Mouse (Mus musculus): ENCODE data around the gene Adh1. TPM values are rescaled to one million over a fixed set of nuclear protein-coding genes. Genes with fewer than 3 reads are reported as not detected.

Adh1 gene
- total RNA-seq, 2 experiments from 2014 or later, result 0.42 to 0.63 TPM

GRCm38 (mm10) chr3:138334320-138334719 lies 73.5 kb downstream of the Adh1 start:
- H3K4me3 ChIP-seq, result no peak overlapping the region
- DNase-seq (ENCODE audit: extremely low spot score in 1 of 2, low spot score in 2 of 2), result no peak
- TF ChIP-seq CTCF (IDR thresholded peaks at IDR 0.05), result no peak
- intact Hi-C loops (cut with DNase I), result no loop called here
- H3K27ac ChIP-seq, result no peak overlapping the region

- no peak for TF ChIP-seq CTCF (IDR thresholded peaks at IDR 0.05)
- DNase-seq (ENCODE audit: extremely low spot score in 1 of 2, low spot score in 2 of 2), result no peak
- H3K27ac ChIP-seq, result no peak overlapping the region
- no peak overlapping the region for H3K4me3 ChIP-seq
- intact Hi-C loops (cut with DNase I), result no loop called here
These were observed 74.8 kb downstream of the Adh1 start for GRCm38 (mm10) chr3:138335566-138335965.

GRCm38 (mm10) chr3:138336104-138336754 lies 75.4 kb downstream of the Adh1 start:
- no peak for DNase-seq (ENCODE audit: extremely low spot score in 1 of 2, low spot score in 2 of 2)
- no peak overlapping the region for H3K4me3 ChIP-seq

More at GRCm38 (mm10) chr3:138336104-138336754, 75.4 kb downstream of the Adh1 start:
- no peak overlapping the region for H3K27ac ChIP-seq
- TF ChIP-seq CTCF (IDR thresholded peaks at IDR 0.05), result no peak
- intact Hi-C loops (cut with DNase I), result no loop called here

Other genes starting within 250 kb of the Adh1 start
- 1 to 10 TPM; 2.9 to 3.0 TPM for gene 1110002E22Rik, start 195.9 kb upstream of the Adh1 start, total RNA-seq (2021)
- gene Gm5105, start 193.6 kb upstream of the Adh1 start, total RNA-seq (2021), result under 1 TPM; 0.28 to 0.34 TPM
- 1 to 10 TPM; 5.8 to 6.2 TPM for gene Trmt10a, start 117.5 kb upstream of the Adh1 start, total RNA-seq (2021)
- 1 to 10 TPM; 6.2 to 6.5 TPM for gene Mttp, start 116.0 kb upstream of the Adh1 start, total RNA-seq (2021)
- gene 4930579F01Rik, start 67.2 kb upstream of the Adh1 start, total RNA-seq (2021), result not detected
- gene Adh7, start 43.2 kb upstream of the Adh1 start, total RNA-seq (2021), result under 1 TPM in 1 of 2 experiments, not detected in 1; 0.28 TPM
- not detected for gene Adh6a, start 52.3 kb downstream of the Adh1 start, total RNA-seq (2021)
- not detected for gene Adh6b, start 80.8 kb downstream of the Adh1 start, total RNA-seq (2021)
- not detected for gene Adh4, start 154.5 kb downstream of the Adh1 start, total RNA-seq (2021)
- gene Adh5, start 182.1 kb downstream of the Adh1 start, total RNA-seq (2021), result 10 to 100 TPM; 54.9 to 58.3 TPM
- gene Metap1, start 228.5 kb downstream of the Adh1 start, total RNA-seq (2021), result 10 to 100 TPM; 40.7 to 44.3 TPM